In genomic region chr1:189866621-189867020, GRCm38 (mm10) we compare ENCODE assay signal across 14 mouse cellular contexts. TPM values are rescaled to one million over a fixed set of nuclear protein-coding genes. Genes with fewer than 3 reads are reported as not detected.
DNase-seq lines count a peak whose midpoint lies in the region; ATAC-seq and TF ChIP-seq lines count a peak whose summit lies in the region.
"Had no signal": no experiment of that assay in that cellular context is flagged by ENCODE, and none has a peak within 500 bp of the region (broad histone marks: within the 10 kb centered on the region; RNA-seq: fewer than 3 reads in every experiment).

No protein-coding gene starts in this region.

- no peak for ATAC-seq in hindbrain, postnatal 0 days
- ATAC-seq in midbrain, postnatal 0 days (ENCODE audit: low FRiP score), result no peak
- no peak for ATAC-seq in stomach, embryonic 14.5 days (ENCODE audit: insufficient number of reproducible peaks, insufficient read depth, low FRiP score, low read depth)
- ATAC-seq in forebrain, postnatal 0 days, result no peak

- peaks cover 32% of the 10 kb centered on the region for H3K36me3 ChIP-seq in hindbrain, embryonic 10.5 days
- H3K36me3 ChIP-seq in hindbrain, postnatal 0 days (ENCODE audit: insufficient read depth, low read length), result no peaks in the 10 kb centered on the region
- H3K36me3 ChIP-seq in midbrain, embryonic 10.5 days, result peaks cover 25% of the 10 kb centered on the region
- no peaks in the 10 kb centered on the region for H3K36me3 ChIP-seq in midbrain, postnatal 0 days (ENCODE audit: insufficient read depth, low read length)
- peaks cover 35% of the 10 kb centered on the region; the same call in 1 of the 2 replicates for H3K36me3 ChIP-seq in stomach, embryonic 14.5 days (ENCODE audit: control insufficient read depth, insufficient read depth, low read length)
- H3K36me3 ChIP-seq in forebrain, postnatal 0 days (ENCODE audit: insufficient read depth), result no peaks in the 10 kb centered on the region
- H3K36me3 ChIP-seq: neural tube, embryonic 12.5 days had no signal

- no peaks in the 10 kb centered on the region for H3K27me3 ChIP-seq in hindbrain, embryonic 10.5 days (ENCODE audit: insufficient read depth, poor library complexity, severe bottlenecking)
- no peaks in the 10 kb centered on the region for H3K27me3 ChIP-seq in hindbrain, postnatal 0 days (ENCODE audit: insufficient read depth, low read length)
- no peaks in the 10 kb centered on the region for H3K27me3 ChIP-seq in midbrain, embryonic 10.5 days (ENCODE audit: low read depth, poor library complexity, severe bottlenecking)
- H3K27me3 ChIP-seq in midbrain, postnatal 0 days (ENCODE audit: insufficient read depth, low read length), result no peaks in the 10 kb centered on the region
- no peaks in the 10 kb centered on the region for H3K27me3 ChIP-seq in stomach, embryonic 14.5 days (ENCODE audit: control insufficient read depth, insufficient read depth, low read length)
- no peaks in the 10 kb centered on the region for H3K27me3 ChIP-seq in forebrain, postnatal 0 days (ENCODE audit: insufficient read depth, low read length)
- H3K27me3 ChIP-seq: neural tube, embryonic 12.5 days had no signal

- no peaks in the 10 kb centered on the region for H3K9me3 ChIP-seq in hindbrain, embryonic 10.5 days
- H3K9me3 ChIP-seq in hindbrain, postnatal 0 days (ENCODE audit: low read length), result no peaks in the 10 kb centered on the region
- no peaks in the 10 kb centered on the region for H3K9me3 ChIP-seq in midbrain, embryonic 10.5 days (replicated peaks)
- no peaks in the 10 kb centered on the region for H3K9me3 ChIP-seq in midbrain, postnatal 0 days (ENCODE audit: low read length)
- H3K9me3 ChIP-seq in stomach, embryonic 14.5 days (ENCODE audit: control insufficient read depth, low read depth, low read length), result no peaks in the 10 kb centered on the region
- H3K9me3 ChIP-seq in forebrain, postnatal 0 days (ENCODE audit: low read length), result no peaks in the 10 kb centered on the region
- H3K9me3 ChIP-seq: forebrain, embryonic 10.5 days; neural tube, embryonic 12.5 days had no signal

- TF ChIP-seq CTCF in hindbrain, postnatal 0 days (IDR thresholded peaks at IDR 0.05; ENCODE audit: low read depth), result no peak
- no peak for TF ChIP-seq CTCF in midbrain, postnatal 0 days (IDR thresholded peaks at IDR 0.05)
- TF ChIP-seq CTCF in forebrain, postnatal 0 days (IDR thresholded peaks at IDR 0.05; ENCODE audit: low read depth), result no peak

- peak overlapping the region; percentile 46; the same call in 1 of the 2 replicates for H3K27ac ChIP-seq in hindbrain, embryonic 10.5 days
- no peak overlapping the region for H3K27ac ChIP-seq in hindbrain, postnatal 0 days
- H3K27ac ChIP-seq in midbrain, embryonic 10.5 days (replicated peaks), result 0 out of 2 replicates have a peak overlapping the region, but pooled peaks have one; percentile 61
- no peak overlapping the region for H3K27ac ChIP-seq in midbrain, postnatal 0 days (ENCODE audit: low read depth, low read length)
- peak overlapping the region; percentile 74; the same call in 1 of the 2 replicates for H3K27ac ChIP-seq in stomach, embryonic 14.5 days (ENCODE audit: low read length)
- H3K27ac ChIP-seq in forebrain, postnatal 0 days (ENCODE audit: low read depth, low read length), result no peak overlapping the region
- H3K27ac ChIP-seq: neural tube, embryonic 12.5 days had no signal

- 86% methylated on average over 6 of the region's 6 CpGs for WGBS in hindbrain, embryonic 10.5 days
- 89% methylated on average over 6 of the region's 6 CpGs for WGBS in hindbrain, postnatal 0 days
- WGBS in midbrain, embryonic 10.5 days, result 89% methylated on average over 6 of the region's 6 CpGs
- 86% methylated on average over 6 of the region's 6 CpGs for whole genome bisulfite sequencing in midbrain, postnatal 0 days
- 68% methylated on average over 6 of the region's 6 CpGs for WGBS in stomach, embryonic 14.5 days
- WGBS in forebrain, postnatal 0 days, result 82% methylated on average over 6 of the region's 6 CpGs

- DNase-seq in hindbrain, embryonic 10.5 days (ENCODE audit: low spot score), result no peak
- no peak for DNase-seq in hindbrain, postnatal 0 days (ENCODE audit: low spot score)
- no peak for DNase-seq in midbrain, embryonic 10.5 days (ENCODE audit: low spot score)
- DNase-seq in midbrain, postnatal 0 days (ENCODE audit: low spot score), result no peak
- peak; percentile 31 for DNase-seq in liver
- no peak for DNase-seq in forebrain, postnatal 0 days
- DNase-seq in cerebellum, adult 18-20 months, result no peak
- DNase-seq: cerebellum, postnatal 10 days; gastrocnemius, postnatal 10 days; kidney, adult 11 months had no signal

- no peak overlapping the region for H3K9ac ChIP-seq in hindbrain, postnatal 0 days (replicated peaks; ENCODE audit: low read length)
- H3K9ac ChIP-seq in midbrain, postnatal 0 days (replicated peaks; ENCODE audit: low read length, poor library complexity, severe bottlenecking), result no peak overlapping the region
- H3K9ac ChIP-seq in stomach, embryonic 14.5 days (replicated peaks; ENCODE audit: low read depth, low read length), result no peak overlapping the region
- no peak overlapping the region for H3K9ac ChIP-seq in forebrain, postnatal 0 days
- H3K9ac ChIP-seq: neural tube, embryonic 12.5 days had no signal

- H3K4me1 ChIP-seq in hindbrain, embryonic 10.5 days (replicated peaks), result peaks cover 5% of the 10 kb centered on the region
- H3K4me1 ChIP-seq in hindbrain, postnatal 0 days (ENCODE audit: insufficient read depth, low read length), result no peaks in the 10 kb centered on the region
- H3K4me1 ChIP-seq in midbrain, embryonic 10.5 days, result peaks cover 7% of the 10 kb centered on the region
- H3K4me1 ChIP-seq in midbrain, postnatal 0 days (ENCODE audit: insufficient read depth, low read length), result no peaks in the 10 kb centered on the region; the same call in 1 of the 2 replicates
- H3K4me1 ChIP-seq in stomach, embryonic 14.5 days (ENCODE audit: control insufficient read depth, insufficient read depth, low read length), result peaks cover 8% of the 10 kb centered on the region
- peaks cover 4% of the 10 kb centered on the region; the same call in 1 of the 2 replicates for H3K4me1 ChIP-seq in forebrain, postnatal 0 days (ENCODE audit: insufficient read depth)
- H3K4me1 ChIP-seq: neural tube, embryonic 12.5 days had no signal

- no peak overlapping the region for H3K4me2 ChIP-seq in hindbrain, postnatal 0 days (ENCODE audit: low read depth, low read length)
- no peak overlapping the region for H3K4me2 ChIP-seq in midbrain, postnatal 0 days (ENCODE audit: low read depth, low read length, poor library complexity, severe bottlenecking)
- H3K4me2 ChIP-seq in stomach, embryonic 14.5 days (replicated peaks; ENCODE audit: low read depth, low read length), result no peak overlapping the region
- no peak overlapping the region for H3K4me2 ChIP-seq in forebrain, postnatal 0 days (ENCODE audit: low read depth)
- H3K4me2 ChIP-seq: midbrain, embryonic 11.5 days; neural tube, embryonic 12.5 days had no signal

- H3K4me3 ChIP-seq in hindbrain, embryonic 10.5 days, result no peak overlapping the region
- no peak overlapping the region for H3K4me3 ChIP-seq in hindbrain, postnatal 0 days (ENCODE audit: low read length)
- H3K4me3 ChIP-seq in midbrain, embryonic 10.5 days, result no peak overlapping the region
- no peak overlapping the region for H3K4me3 ChIP-seq in midbrain, postnatal 0 days (ENCODE audit: low read depth, low read length)
- H3K4me3 ChIP-seq in stomach, embryonic 14.5 days (ENCODE audit: low read depth, low read length), result no peak overlapping the region
- H3K4me3 ChIP-seq in forebrain, postnatal 0 days (ENCODE audit: low read depth, low read length), result no peak overlapping the region
- H3K4me3 ChIP-seq: forebrain, embryonic 10.5 days; neural tube, embryonic 12.5 days had no signal

RNA-seq across cellular contexts. Expression of gene Smyd2, which starts 55.5 kb away (rescaled TPM):
- polyA plus RNA-seq in hindbrain, embryonic 10.5 days (2016; fragmentation: Nextera tagmentation; extraction: Ambion mirVana), result 59.7 and 66.7 TPM in 2 replicates
- 52.0 and 61.9 TPM in 2 replicates for total RNA-seq in hindbrain, postnatal 0 days (2014; rRNA removed)
- 81.1 and 81.8 TPM in 2 replicates for polyA plus RNA-seq in hindbrain, postnatal 0 days (2015; fragmentation: Nextera tagmentation; extraction: Ambion mirVana)
- polyA plus RNA-seq in midbrain, embryonic 10.5 days (2016; fragmentation: Nextera tagmentation; extraction: Ambion mirVana), result 62.7 and 68.3 TPM in 2 replicates
- 62.3 and 66.3 TPM in 2 replicates for total RNA-seq in midbrain, postnatal 0 days (2014; rRNA removed)
- polyA plus RNA-seq in midbrain, postnatal 0 days (2015; fragmentation: Nextera tagmentation; extraction: Ambion mirVana), result 88.7 and 91.9 TPM in 2 replicates
- polyA plus RNA-seq in stomach, embryonic 14.5 days (2014; fragmentation: Nextera tagmentation; extraction: Ambion mirVana), result 96.4 and 105 TPM in 2 replicates
- 75.9 and 87.2 TPM in 2 replicates for total RNA-seq in forebrain, postnatal 0 days (2014; rRNA removed)
- 109 and 116 TPM in 2 replicates for polyA plus RNA-seq in forebrain, postnatal 0 days (2015; fragmentation: Nextera tagmentation; extraction: Ambion mirVana)

Comparison
In these comparisons a context has a peak if more than half of its experiments do, and no peak if none do; other contexts are left out.
1. H3K27ac ChIP-seq: peak in hindbrain, embryonic 10.5 days (single experiment), midbrain, embryonic 10.5 days (single experiment) and stomach, embryonic 14.5 days (single experiment); none in hindbrain, postnatal 0 days (single experiment), midbrain, postnatal 0 days (single experiment) and forebrain, postnatal 0 days (single experiment).